Mouse (Mus musculus) megakaryocyte, embryonic 14.5 days (primary cell): ENCODE data around the gene Ehbp1.

Experiments
- FLI1 ChIP-seq: IDR thresholded peaks from 2 replicates; pipeline ENCODE4 v1.6.1; 2012; ENCODE audit warnings: low read length, inconsistent platforms, mixed read lengths
- GATA1 ChIP-seq: IDR thresholded peaks from 3 replicates; pipeline ENCODE4 v1.6.1; 2012; ENCODE audit warnings: mixed read lengths, low read length, inconsistent platforms, borderline replicate concordance

DNA sequence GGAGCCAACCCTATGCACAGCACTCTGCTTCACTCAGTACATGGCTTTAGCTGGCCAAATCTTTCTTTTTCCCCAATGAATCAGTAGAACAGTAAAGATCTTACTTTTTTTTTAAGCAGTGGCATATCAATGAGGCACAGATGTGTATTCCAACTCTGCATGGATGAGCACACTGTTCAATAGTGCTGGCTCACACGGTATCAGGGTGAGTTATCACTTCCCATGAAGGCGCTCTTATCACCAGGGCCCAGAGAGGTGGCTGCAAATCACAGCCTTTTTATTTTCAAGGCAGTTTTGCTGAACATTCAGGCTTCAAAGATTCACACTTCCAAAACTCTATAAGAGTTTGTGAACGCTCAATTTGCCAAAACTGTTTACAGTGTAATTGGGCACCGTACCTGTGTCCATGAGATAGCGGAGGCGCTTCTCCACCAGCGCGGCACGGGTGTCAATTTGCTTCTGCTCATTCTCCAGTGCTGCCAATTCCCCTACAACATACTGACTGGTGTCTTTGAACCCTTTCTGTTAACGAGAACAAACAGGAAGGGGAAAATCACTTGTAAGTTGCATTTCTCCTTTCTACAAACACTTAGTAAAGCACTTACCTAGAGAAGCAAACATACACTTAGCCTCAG is 288.9 kb downstream of the Ehbp1 start:
- TF ChIP-seq GATA1 = no peak
- no peak for TF ChIP-seq FLI1
